Mouse (Mus musculus): ENCODE measurements around the gene Gm12216. TPM values are rescaled to one million over a fixed set of nuclear protein-coding genes. Genes with fewer than 3 reads are reported as not detected.
A peak's percentile ranks its signal among the peaks of the same experiment; 100 is the strongest.

The Gm12216 gene
- total RNA-seq, 1 experiment, result 0.27 TPM

- Histone ChIP-seq H3K9me3 (ENCODE audit: control insufficient read depth, insufficient read depth, low read depth, low read length) (no peaks in the 10 kb centered on the region), H3K4me1 (ENCODE audit: control insufficient read depth in 2 of 2, insufficient read depth in 2 of 2, low read length in 2 of 2, poor library complexity in 1 of 2) (peaks cover 7 to 46% of the 10 kb centered on the region in 2 experiments), H3K36me3 (ENCODE audit: control insufficient read depth, insufficient read depth, low read length, poor library complexity, severe bottlenecking) (no peaks in the 10 kb centered on the region), H3K27ac (ENCODE audit: insufficient read depth, low read depth, low read length, poor library complexity, severe bottlenecking) (no peak overlapping the region), H3K9ac (ENCODE audit: insufficient read depth, low read depth, low read length, poor library complexity, severe bottlenecking) (no peak overlapping the region), H3K4me3 (ENCODE audit: insufficient read depth in 1 of 2, low read depth in 1 of 2, low read length in 2 of 2, poor library complexity in 1 of 2, severe bottlenecking in 1 of 2) (0 out of 4 replicates have a peak overlapping the region, but pooled peaks of 1 of the 2 experiments have one; percentile 13)
- no peak for DNase-seq (ENCODE audit: low read depth, low spot score)
- in situ Hi-C loops (cut with MboI; ENCODE audit: low sequenced_read_pairs in 2 of 2, unreplicated experiment in 2 of 2), result no loop called here
- TF ChIP-seq MAFK (IDR thresholded peaks at IDR 0.05; ENCODE audit: insufficient read depth, low read depth, low read length), result no peak
- TF ChIP-seq HCFC1 (IDR thresholded peaks at IDR 0.05; ENCODE audit: borderline replicate concordance, insufficient read depth, low read length), result no peak
- no peak for TF ChIP-seq ZC3H11A (IDR thresholded peaks at IDR 0.05; ENCODE audit: borderline replicate concordance, low read depth, low read length)
- no peak for TF ChIP-seq CHD2 (IDR thresholded peaks at IDR 0.05; ENCODE audit: low read depth, low read length)
- no peak for TF ChIP-seq ZNF384 (IDR thresholded peaks at IDR 0.05; ENCODE audit: low read depth, low read length)
Observed at GRCm38 (mm10) chr11:53805786-53806185, 53.3 kb downstream of the Gm12216 start.

GRCm38 (mm10) chr11:53804569-53805344, 54.3 kb downstream of the Gm12216 start:
- DNase-seq (ENCODE audit: low read depth, low spot score), result no peak
- 0 out of 2 replicates have a peak overlapping the region, but pooled peaks have one; percentile 7 for H3K9ac ChIP-seq (ENCODE audit: insufficient read depth, low read depth, low read length, poor library complexity, severe bottlenecking)
- TF ChIP-seq HCFC1 (IDR thresholded peaks at IDR 0.05; ENCODE audit: borderline replicate concordance, insufficient read depth, low read length) (no peak), ZC3H11A (IDR thresholded peaks at IDR 0.05; ENCODE audit: borderline replicate concordance, low read depth, low read length) (no peak), MAFK (IDR thresholded peaks at IDR 0.05; ENCODE audit: insufficient read depth, low read depth, low read length) (no peak), ZNF384 (IDR thresholded peaks at IDR 0.05; ENCODE audit: low read depth, low read length) (no peak), CHD2 (IDR thresholded peaks at IDR 0.05; ENCODE audit: low read depth, low read length) (no peak)
- no peaks in the 10 kb centered on the region for H3K9me3 ChIP-seq (ENCODE audit: control insufficient read depth, insufficient read depth, low read depth, low read length)
- in situ Hi-C loops (cut with MboI; ENCODE audit: low sequenced_read_pairs in 2 of 2, unreplicated experiment in 2 of 2), result no loop called here
- no peaks in the 10 kb centered on the region for H3K36me3 ChIP-seq (ENCODE audit: control insufficient read depth, insufficient read depth, low read length, poor library complexity, severe bottlenecking)
- H3K27ac ChIP-seq (ENCODE audit: insufficient read depth, low read depth, low read length, poor library complexity, severe bottlenecking), result no peak overlapping the region
- H3K4me1 ChIP-seq (ENCODE audit: control insufficient read depth in 2 of 2, insufficient read depth in 2 of 2, low read length in 2 of 2, poor library complexity in 1 of 2), result peaks cover 13 to 48% of the 10 kb centered on the region in 2 experiments
- H3K4me3 ChIP-seq (ENCODE audit: insufficient read depth in 1 of 2, low read depth in 1 of 2, low read length in 2 of 2, poor library complexity in 1 of 2, severe bottlenecking in 1 of 2), result no peak overlapping the region

- in situ Hi-C loops (cut with MboI; ENCODE audit: low sequenced_read_pairs in 2 of 2, unreplicated experiment in 2 of 2), result no loop called here
- TF ChIP-seq CHD2 (IDR thresholded peaks at IDR 0.05; ENCODE audit: low read depth, low read length) (no peak), HCFC1 (IDR thresholded peaks at IDR 0.05; ENCODE audit: borderline replicate concordance, insufficient read depth, low read length) (no peak), ZC3H11A (IDR thresholded peaks at IDR 0.05; ENCODE audit: borderline replicate concordance, low read depth, low read length) (no peak), ZNF384 (IDR thresholded peaks at IDR 0.05; ENCODE audit: low read depth, low read length) (no peak), MAFK (IDR thresholded peaks at IDR 0.05; ENCODE audit: insufficient read depth, low read depth, low read length) (no peak)
- no peak overlapping the region for H3K9ac ChIP-seq (ENCODE audit: insufficient read depth, low read depth, low read length, poor library complexity, severe bottlenecking)
- no peak overlapping the region for H3K27ac ChIP-seq (ENCODE audit: insufficient read depth, low read depth, low read length, poor library complexity, severe bottlenecking)
- peaks cover 21 to 49% of the 10 kb centered on the region in 2 experiments for H3K4me1 ChIP-seq (ENCODE audit: control insufficient read depth in 2 of 2, insufficient read depth in 2 of 2, low read length in 2 of 2, poor library complexity in 1 of 2)
- H3K4me3 ChIP-seq (ENCODE audit: insufficient read depth in 1 of 2, low read depth in 1 of 2, low read length in 2 of 2, poor library complexity in 1 of 2, severe bottlenecking in 1 of 2), result no peak overlapping the region
- no peaks in the 10 kb centered on the region for H3K9me3 ChIP-seq (ENCODE audit: control insufficient read depth, insufficient read depth, low read depth, low read length)
- DNase-seq (ENCODE audit: low read depth, low spot score), result no peak
- no peaks in the 10 kb centered on the region for H3K36me3 ChIP-seq (ENCODE audit: control insufficient read depth, insufficient read depth, low read length, poor library complexity, severe bottlenecking)
Observed at GRCm38 (mm10) chr11:53803494-53803893, 55.6 kb downstream of the Gm12216 start.

DNA sequence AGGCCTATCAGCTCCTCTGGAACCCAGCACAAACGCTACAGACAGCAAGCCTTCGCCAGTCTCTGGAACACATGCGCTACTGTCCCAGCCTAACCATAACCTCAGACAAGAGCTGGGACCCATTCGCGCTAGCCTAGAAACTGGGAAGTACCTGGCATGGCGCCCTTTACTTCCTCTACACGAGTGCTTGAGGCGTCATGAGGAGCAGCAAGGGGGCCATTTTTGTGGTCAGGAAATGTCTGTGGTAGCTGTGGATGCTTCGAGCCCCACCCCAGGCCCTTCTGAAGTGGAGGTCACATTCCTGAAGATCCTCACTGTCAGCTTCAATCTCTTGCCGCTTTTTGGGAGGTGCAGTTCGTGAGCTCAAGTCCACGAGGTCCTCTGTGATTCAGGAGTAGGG, 56.0 kb downstream of the Gm12216 start:
- Histone ChIP-seq H3K4me1 (ENCODE audit: control insufficient read depth in 2 of 2, insufficient read depth in 2 of 2, low read length in 2 of 2, poor library complexity in 1 of 2) (peaks cover 21 to 51% of the 10 kb centered on the region in 2 experiments), H3K9ac (ENCODE audit: insufficient read depth, low read depth, low read length, poor library complexity, severe bottlenecking) (no peak overlapping the region), H3K9me3 (ENCODE audit: control insufficient read depth, insufficient read depth, low read depth, low read length) (no peaks in the 10 kb centered on the region), H3K27ac (ENCODE audit: insufficient read depth, low read depth, low read length, poor library complexity, severe bottlenecking) (no peak overlapping the region), H3K4me3 (ENCODE audit: insufficient read depth in 1 of 2, low read depth in 1 of 2, low read length in 2 of 2, poor library complexity in 1 of 2, severe bottlenecking in 1 of 2) (no peak overlapping the region), H3K36me3 (ENCODE audit: control insufficient read depth, insufficient read depth, low read length, poor library complexity, severe bottlenecking) (no peaks in the 10 kb centered on the region)
- no peak for TF ChIP-seq ZC3H11A (IDR thresholded peaks at IDR 0.05; ENCODE audit: borderline replicate concordance, low read depth, low read length)
- no peak for TF ChIP-seq ZNF384 (IDR thresholded peaks at IDR 0.05; ENCODE audit: low read depth, low read length)
- no peak for TF ChIP-seq HCFC1 (IDR thresholded peaks at IDR 0.05; ENCODE audit: borderline replicate concordance, insufficient read depth, low read length)
- in situ Hi-C loops (cut with MboI; ENCODE audit: low sequenced_read_pairs in 2 of 2, unreplicated experiment in 2 of 2), result no loop called here
- no peak for DNase-seq (ENCODE audit: low read depth, low spot score)

Data from ES-E14 (cell line).